Mouse (Mus musculus) lung, embryonic 15.5 days (tissue): ENCODE results near the gene Mfsd12. TPM values are rescaled to one million over a fixed set of nuclear protein-coding genes. Genes with fewer than 3 reads are reported as not detected.
A peak's percentile ranks its signal among the peaks of the same experiment; 100 is the strongest.

ENCODE experiments used
- ATAC-seq: fragments of 200-750 bp; cut with Nextera tagmentation; 2 replicates; pipeline ENCODE4 v1.8.0; 2017; ENCODE audit warnings: moderate number of reproducible peaks, borderline replicate concordance; ENCODE audit not compliant: low FRiP score, low TSS enrichment; ENCODE audit errors: extremely low read depth
- H3K27ac ChIP-seq: fragments of 300-500 bp; sonication (generic); 2 replicates; pipeline ENCODE4 v1.5.1; 2015; ENCODE audit warnings: moderate library complexity, mild to moderate bottlenecking, inconsistent platforms
- H3K27me3 ChIP-seq: fragments of 300-500 bp; sonication (generic); 2 replicates; pipeline ENCODE4 v1.6.1; 2015; ENCODE audit warnings: inconsistent platforms
- H3K36me3 ChIP-seq: fragments of 300-500 bp; sonication (generic); 2 replicates; pipeline ENCODE4 v1.6.1; 2015; ENCODE audit warnings: inconsistent platforms
- H3K4me1 ChIP-seq: fragments of 300-500 bp; sonication (generic); 2 replicates; pipeline ENCODE4 v1.6.1; 2015; ENCODE audit warnings: inconsistent platforms
- H3K4me2 ChIP-seq: fragments of 300-500 bp; sonication (generic); 2 replicates; pipeline ENCODE4 v1.6.1; 2015; ENCODE audit warnings: inconsistent platforms, mild to moderate bottlenecking, moderate library complexity
- H3K4me3 ChIP-seq: fragments of 300-500 bp; sonication (generic); 2 replicates; pipeline ENCODE4 v1.5.1; 2015; ENCODE audit warnings: mild to moderate bottlenecking, inconsistent platforms
- H3K9ac ChIP-seq: fragments of 300-500 bp; sonication (generic); 2 replicates; pipeline ENCODE4 v1.6.1; 2015; ENCODE audit warnings: inconsistent platforms
- H3K9me3 ChIP-seq: fragments of 300-500 bp; sonication (generic); 2 replicates; pipeline ENCODE4 v1.6.1; 2016; ENCODE audit warnings: inconsistent platforms
- WGBS: fragments of 180-500 bp; shearing (Covaris S2); methylation state at CpG from one replicate; pipeline ENCODE4 v1.1.7; 2015; 5-methylcytosine and 5-hydroxymethylcytosine counted together
- polyA plus RNA-seq: library from polyadenylated mRNA; unstranded; fragments of >200 nt; fragmentation: Nextera tagmentation; extraction: Ambion mirVana; gene quantifications from 2 replicates; pipeline ENCODE4 v1.2.1, GENCODE M21; 2015

The Mfsd12 gene
- polyA plus RNA-seq, 1 experiment from 2014 or later = 20.4 TPM

DNA sequence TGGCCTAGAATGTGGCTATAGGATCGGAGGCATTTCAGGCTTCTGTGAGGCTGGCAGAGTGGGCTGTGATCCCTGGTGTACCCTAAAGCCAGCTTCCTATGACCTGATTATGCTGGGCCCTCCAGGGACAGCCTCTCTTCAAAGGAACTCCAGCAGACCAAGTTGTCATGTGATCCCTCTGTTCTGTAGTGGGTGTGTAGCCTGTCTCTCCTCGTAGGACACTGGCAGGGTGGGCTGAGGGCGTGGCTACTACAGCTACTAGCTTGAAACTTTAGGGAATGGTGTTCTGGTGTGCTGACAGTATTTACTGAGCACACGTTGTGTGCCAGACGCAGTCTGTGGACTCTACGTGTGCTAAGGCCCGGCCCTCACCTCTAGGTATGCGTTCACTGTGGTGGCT lies 3.4 kb downstream of the Mfsd12 start:
- Histone ChIP-seq H3K4me1 (peaks cover 85% of the 10 kb centered on the region), H3K9me3 (no peaks in the 10 kb centered on the region), H3K27me3 (peaks cover 6% of the 10 kb centered on the region; the same call in 1 of the 2 replicates), H3K36me3 (no peaks in the 10 kb centered on the region; the same call in 1 of the 2 replicates), H3K9ac (0 out of 2 replicates have a peak overlapping the region, but pooled peaks have one; percentile 3), H3K4me2 (peak overlapping the region; percentile 3; the same call in 1 of the 2 replicates), H3K27ac (peak overlapping the region; percentile 35), H3K4me3 (no peak overlapping the region)
- 61% methylated on average over 8 of the region's 8 CpGs for WGBS
- no peak for ATAC-seq

DNA sequence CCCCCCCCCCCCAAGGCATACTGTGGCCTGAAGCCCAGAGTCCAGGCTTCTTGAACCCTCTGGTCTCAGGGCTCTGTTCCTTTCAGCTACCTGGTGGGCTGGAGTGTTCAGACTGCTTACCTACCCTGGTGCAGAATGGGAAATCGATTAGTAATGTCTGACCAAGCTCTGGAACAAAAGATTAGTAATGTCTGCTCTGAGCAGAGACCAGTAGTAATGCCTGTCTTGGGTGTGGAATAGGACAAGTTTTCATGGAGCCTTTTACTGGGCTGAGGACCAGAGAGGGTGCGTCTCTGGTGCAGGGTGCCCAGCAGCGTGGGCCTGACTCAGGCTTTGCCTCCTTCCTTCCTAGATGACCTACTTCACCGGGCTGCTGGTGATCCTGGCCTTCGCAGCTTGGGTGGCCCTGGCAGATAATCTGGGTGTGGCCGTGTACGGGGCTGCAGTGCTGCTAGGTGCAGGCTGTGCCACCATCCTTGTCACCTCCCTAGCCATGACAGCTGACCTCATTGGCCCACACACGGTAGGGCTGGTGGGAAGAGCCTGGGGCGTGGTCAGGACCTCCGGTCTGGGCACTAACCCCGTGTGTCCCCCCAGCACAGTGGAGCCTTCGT lies 5.2 kb downstream of the Mfsd12 start:
- Histone ChIP-seq H3K36me3 (peaks cover 11% of the 10 kb centered on the region), H3K27me3 (peaks cover 6% of the 10 kb centered on the region; the same call in 1 of the 2 replicates), H3K9me3 (no peaks in the 10 kb centered on the region), H3K4me1 (peaks cover 77% of the 10 kb centered on the region), H3K27ac (peak overlapping the region; percentile 88), H3K4me3 (peak overlapping the region; percentile 2; the same call in 1 of the 2 replicates), H3K4me2 (peak overlapping the region; percentile 59), H3K9ac (0 out of 2 replicates have a peak overlapping the region, but pooled peaks have one; percentile 3)
- 46% methylated on average over 12 of the region's 12 CpGs for WGBS
- ATAC-seq = peak; percentile 20; the same call in 1 of the 2 replicates

DNA sequence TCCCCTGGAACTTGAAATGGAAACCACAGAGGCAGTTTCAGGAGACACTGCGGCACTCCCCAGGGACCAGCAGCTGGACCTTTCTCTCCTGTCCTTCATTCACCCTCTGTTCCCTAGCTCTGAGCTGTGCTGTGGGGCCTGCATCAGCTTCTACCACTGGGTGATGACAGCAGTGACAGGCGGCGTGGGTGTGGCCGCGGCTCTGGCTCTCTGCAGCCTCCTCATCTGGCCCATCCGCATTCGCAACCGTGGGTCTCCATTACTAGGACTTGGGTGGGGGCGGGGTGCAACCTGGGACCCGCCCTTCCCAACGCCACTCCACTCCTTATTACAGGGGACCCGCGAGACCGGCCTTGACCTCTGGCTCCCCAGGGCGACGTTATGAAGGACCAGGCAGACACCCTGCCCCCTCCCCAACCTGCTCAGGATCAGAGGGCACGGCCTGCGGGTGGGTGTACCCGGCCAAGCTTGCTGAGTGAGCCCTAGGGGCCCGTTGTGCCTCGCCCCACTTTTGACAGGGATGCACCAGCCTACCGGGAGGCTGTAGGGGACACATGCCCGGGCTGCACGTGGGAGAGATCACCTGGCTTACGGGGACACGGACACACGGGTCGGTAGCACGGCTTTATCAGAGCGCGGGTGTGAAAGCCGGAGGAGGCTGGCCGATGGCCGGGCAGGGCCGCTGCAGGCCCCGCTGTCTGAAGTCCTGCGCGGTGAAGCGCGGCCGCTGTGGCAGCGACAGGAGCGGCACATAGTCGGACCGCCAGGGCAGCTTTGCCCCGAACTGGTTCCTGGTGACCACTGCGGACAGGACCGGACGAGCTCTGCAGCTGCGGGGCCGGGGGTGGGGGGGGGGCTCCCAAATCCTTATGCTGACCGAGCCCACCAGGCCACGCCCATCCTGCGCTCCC lies 6.4 kb downstream of the Mfsd12 start:
- WGBS = 8% methylated on average over 54 of the region's 54 CpGs
- Histone ChIP-seq H3K36me3 (peaks cover 24% of the 10 kb centered on the region), H3K4me3 (peak overlapping the region; percentile 28), H3K9ac (peak overlapping the region; percentile 12; the same call in 1 of the 2 replicates), H3K9me3 (no peaks in the 10 kb centered on the region), H3K4me1 (peaks cover 66% of the 10 kb centered on the region), H3K27ac (peak overlapping the region; percentile 88), H3K27me3 (peaks cover 6% of the 10 kb centered on the region; the same call in 1 of the 2 replicates), H3K4me2 (peak overlapping the region; percentile 59)
- ATAC-seq = no peak

DNA sequence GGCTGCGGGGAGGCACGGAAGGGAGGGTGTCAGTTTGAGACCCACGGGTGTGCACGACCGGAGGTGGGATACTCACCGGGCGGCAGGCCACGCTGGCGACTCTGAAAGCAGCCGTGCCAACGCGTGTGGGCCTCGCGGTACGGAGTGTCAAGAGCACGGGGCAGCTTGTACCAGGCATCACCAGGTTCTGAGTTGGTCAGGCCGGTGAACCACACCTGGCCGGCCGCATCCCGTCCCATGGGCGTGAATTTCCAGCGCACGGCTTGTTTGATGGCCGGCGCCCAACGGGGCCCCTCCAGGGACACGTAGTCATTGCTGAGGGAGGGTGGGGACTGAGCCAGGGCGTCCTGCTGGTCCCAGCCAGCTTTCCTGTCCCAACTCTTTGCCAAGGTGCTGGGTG lies 7.4 kb downstream of the Mfsd12 start:
- Histone ChIP-seq H3K36me3 (peaks cover 33% of the 10 kb centered on the region), H3K4me1 (peaks cover 58% of the 10 kb centered on the region), H3K27ac (0 out of 2 replicates have a peak overlapping the region, but pooled peaks have one; percentile 12), H3K4me2 (peak overlapping the region; percentile 59), H3K9me3 (no peaks in the 10 kb centered on the region), H3K27me3 (peaks cover 6% of the 10 kb centered on the region; the same call in 1 of the 2 replicates), H3K9ac (peak overlapping the region; percentile 15; the same call in 1 of the 2 replicates), H3K4me3 (peak overlapping the region; percentile 28)
- 0 out of 2 replicates have a peak, but pooled peaks have one; percentile 7 for ATAC-seq
- WGBS = 7% methylated on average over 28 of the region's 28 CpGs

DNA sequence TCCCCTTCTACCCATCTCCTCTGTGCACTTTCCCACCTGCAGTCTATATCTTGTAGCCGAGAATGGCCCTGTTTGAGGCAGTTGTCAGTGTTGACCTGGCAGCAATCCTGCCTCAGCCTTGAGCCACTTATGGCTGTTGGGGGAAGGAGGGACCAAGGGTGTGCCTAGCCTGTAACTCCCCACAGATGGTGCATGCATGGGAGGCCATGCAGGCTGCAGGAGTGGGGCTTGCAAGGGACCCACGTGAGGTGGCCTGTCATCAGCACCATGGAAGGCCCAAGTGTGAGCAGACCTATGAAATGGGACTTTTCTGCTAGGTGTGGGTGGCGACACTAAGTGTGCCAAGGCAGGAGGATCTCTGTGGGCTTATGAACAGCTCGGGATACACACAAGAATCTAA lies 7.8 kb downstream of the Mfsd12 start:
- peaks cover 54% of the 10 kb centered on the region for H3K4me1 ChIP-seq
- H3K9ac ChIP-seq = no peak overlapping the region
- peaks cover 6% of the 10 kb centered on the region; the same call in 1 of the 2 replicates for H3K27me3 ChIP-seq
- 0 out of 2 replicates have a peak overlapping the region, but pooled peaks have one; percentile 59 for H3K4me2 ChIP-seq
- H3K4me3 ChIP-seq = no peak overlapping the region
- no peaks in the 10 kb centered on the region for H3K9me3 ChIP-seq
- ATAC-seq = no peak
- 31% methylated on average over 4 of the region's 4 CpGs for WGBS
- H3K36me3 ChIP-seq = peaks cover 37% of the 10 kb centered on the region
- H3K27ac ChIP-seq = 0 out of 2 replicates have a peak overlapping the region, but pooled peaks have one; percentile 12

DNA sequence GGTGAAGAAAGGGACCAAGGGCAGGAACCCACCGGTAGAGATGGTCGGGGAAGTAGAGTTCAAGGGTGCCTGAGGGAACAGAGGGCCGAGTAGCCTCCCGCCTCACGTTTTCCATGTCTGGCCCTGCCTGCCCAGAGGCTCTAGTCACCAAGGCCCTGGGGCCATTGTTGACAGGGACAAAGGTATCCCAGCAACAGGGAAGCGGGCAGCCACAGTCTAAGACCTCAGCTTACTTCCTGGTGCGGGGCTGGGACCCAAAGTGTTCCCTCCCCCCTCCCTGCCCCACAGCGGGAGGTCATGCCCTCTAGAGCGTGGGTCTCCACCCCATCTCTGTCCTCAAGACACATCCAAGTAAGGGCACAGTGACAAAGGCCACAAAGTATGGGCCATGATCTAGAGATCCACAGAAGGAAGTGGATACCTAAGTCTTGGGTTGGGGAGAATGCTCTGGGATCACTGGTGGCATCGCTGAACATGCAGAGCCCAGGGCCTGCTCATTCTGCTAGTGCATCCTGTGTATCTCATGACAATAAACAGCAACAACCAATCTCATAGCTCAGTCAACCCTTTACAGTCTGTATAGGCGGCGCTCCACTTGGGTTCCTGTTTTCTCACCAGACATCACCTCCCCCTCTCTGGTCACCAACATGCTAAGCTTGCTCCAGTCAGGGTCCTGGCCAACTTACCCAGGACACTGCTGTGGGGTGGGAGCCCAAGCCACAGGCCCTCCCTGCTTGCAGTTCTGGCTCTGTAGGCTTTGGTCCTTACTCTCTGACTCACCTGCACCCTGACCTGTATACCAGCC lies 8.6 kb downstream of the Mfsd12 start, which contains the start of gene 4930404N11Rik:
4930404N11Rik (minus strand) TSS at position 145 of the 805 bp plus-strand sequence.
- H3K9ac ChIP-seq = no peak within 1 kb of the TSS
- H3K9me3 ChIP-seq = no peaks in the 10 kb centered on the region
- peaks cover 45% of the 10 kb centered on the region for H3K36me3 ChIP-seq
- H3K4me3 ChIP-seq = peak within 1 kb of the TSS; percentile 28
- peaks cover 6% of the 10 kb centered on the region; the same call in 1 of the 2 replicates for H3K27me3 ChIP-seq
- no peak for ATAC-seq
- H3K4me2 ChIP-seq = peak within 1 kb of the TSS; percentile 59
- WGBS = 22% methylated on average over 12 of the region's 12 CpGs
- peaks cover 48% of the 10 kb centered on the region for H3K4me1 ChIP-seq
- 0 out of 2 replicates have a peak within 1 kb of the TSS, but pooled peaks have one; percentile 12 for H3K27ac ChIP-seq

DNA sequence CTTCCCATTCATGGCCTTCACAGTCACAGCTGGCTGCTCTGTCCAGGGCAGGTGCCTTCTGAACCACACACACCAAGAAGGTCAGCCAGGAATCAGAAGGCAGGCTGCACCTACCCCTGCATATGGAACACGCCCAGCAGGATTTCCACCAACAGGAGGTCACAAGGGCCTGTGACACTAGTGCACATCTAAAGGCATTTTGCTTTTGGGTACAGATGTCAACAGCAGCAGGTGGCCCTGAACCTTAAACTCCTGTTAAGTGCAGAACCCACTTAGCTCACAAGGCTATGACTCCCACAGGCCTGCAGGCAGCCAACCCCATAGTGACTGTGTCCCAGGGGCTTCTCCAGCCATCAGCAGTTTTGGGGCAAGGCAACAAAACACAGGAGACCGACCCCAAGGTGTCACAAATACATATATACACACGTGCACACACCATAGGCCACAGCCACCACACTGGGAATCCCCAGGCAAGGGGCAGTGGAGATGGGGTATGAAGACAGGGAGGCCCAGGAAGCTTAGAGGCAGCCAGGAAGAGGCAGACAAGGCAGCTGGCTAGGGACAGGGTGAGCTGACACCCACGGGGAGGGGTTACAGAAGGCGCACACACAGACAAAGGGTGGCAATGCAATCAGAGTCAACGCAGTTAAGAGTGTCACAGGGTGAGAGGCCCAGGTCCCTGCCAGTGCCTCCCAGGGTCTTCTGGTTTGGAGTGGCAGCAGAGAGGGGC lies 9.4 kb downstream of the Mfsd12 start:
- 58% methylated on average over 6 of the region's 6 CpGs for WGBS
- peaks cover 50% of the 10 kb centered on the region for H3K36me3 ChIP-seq
- peaks cover 40% of the 10 kb centered on the region for H3K4me1 ChIP-seq

DNA sequence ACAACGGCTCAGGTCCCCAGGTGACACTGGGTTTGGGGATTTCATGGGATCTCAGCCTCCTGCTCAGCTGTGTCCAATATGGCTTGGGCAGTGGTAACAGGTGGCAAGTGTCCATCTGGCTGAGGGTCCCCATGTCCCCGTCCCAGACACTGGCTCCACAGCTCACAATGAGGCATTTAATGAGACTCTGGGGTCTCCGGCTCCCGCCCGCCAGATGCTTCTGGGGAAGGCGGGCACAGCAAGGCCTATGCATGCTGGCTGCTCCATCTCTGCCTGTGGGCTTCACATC lies 9.9 kb downstream of the Mfsd12 start:
- H3K4me3 ChIP-seq = no peak overlapping the region
- ATAC-seq = no peak
- H3K4me2 ChIP-seq = no peak overlapping the region
- H3K27me3 ChIP-seq = peaks cover 6% of the 10 kb centered on the region; the same call in 1 of the 2 replicates
- no peak overlapping the region for H3K9ac ChIP-seq
- no peak overlapping the region for H3K27ac ChIP-seq
- H3K36me3 ChIP-seq = peaks cover 50% of the 10 kb centered on the region
- WGBS = 74% methylated on average over 6 of the region's 6 CpGs
- H3K4me1 ChIP-seq = peaks cover 35% of the 10 kb centered on the region
- H3K9me3 ChIP-seq = no peaks in the 10 kb centered on the region

More for the DNA sequence above, 9.4 kb downstream of the Mfsd12 start:
- no peak overlapping the region for H3K9ac ChIP-seq
- H3K27ac ChIP-seq = no peak overlapping the region
- ATAC-seq = no peak
- H3K27me3 ChIP-seq = peaks cover 6% of the 10 kb centered on the region; the same call in 1 of the 2 replicates
- no peak overlapping the region for H3K4me2 ChIP-seq
- no peak overlapping the region for H3K4me3 ChIP-seq
- H3K9me3 ChIP-seq = no peaks in the 10 kb centered on the region

DNA sequence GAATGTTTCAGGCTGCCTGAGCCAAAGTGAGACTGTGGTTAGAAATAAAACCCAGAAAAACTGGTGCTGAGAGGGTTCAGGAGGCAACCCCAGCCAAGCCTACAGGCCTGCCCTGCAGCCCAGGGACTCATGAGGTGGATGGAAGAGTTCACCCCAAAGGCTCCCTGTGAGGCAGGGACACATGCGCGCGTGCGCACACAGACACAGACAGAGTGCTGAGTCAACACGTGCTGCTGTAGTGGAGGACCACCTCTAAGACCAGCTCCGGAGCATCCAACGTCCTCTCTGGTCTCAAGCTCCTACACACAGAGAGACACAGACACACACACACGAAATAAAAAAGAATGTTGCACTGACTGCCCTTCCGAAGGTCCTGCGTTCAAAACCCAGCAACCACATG lies 18.0 kb downstream of the Mfsd12 start:
- no peak for ATAC-seq
- Histone ChIP-seq H3K36me3 (peaks cover 34% of the 10 kb centered on the region), H3K4me2 (no peak overlapping the region), H3K27me3 (no peaks in the 10 kb centered on the region), H3K4me1 (peaks cover 29% of the 10 kb centered on the region), H3K4me3 (no peak overlapping the region), H3K9ac (no peak overlapping the region), H3K9me3 (no peaks in the 10 kb centered on the region), H3K27ac (no peak overlapping the region)
- WGBS = 90% methylated on average over 10 of the region's 10 CpGs

DNA sequence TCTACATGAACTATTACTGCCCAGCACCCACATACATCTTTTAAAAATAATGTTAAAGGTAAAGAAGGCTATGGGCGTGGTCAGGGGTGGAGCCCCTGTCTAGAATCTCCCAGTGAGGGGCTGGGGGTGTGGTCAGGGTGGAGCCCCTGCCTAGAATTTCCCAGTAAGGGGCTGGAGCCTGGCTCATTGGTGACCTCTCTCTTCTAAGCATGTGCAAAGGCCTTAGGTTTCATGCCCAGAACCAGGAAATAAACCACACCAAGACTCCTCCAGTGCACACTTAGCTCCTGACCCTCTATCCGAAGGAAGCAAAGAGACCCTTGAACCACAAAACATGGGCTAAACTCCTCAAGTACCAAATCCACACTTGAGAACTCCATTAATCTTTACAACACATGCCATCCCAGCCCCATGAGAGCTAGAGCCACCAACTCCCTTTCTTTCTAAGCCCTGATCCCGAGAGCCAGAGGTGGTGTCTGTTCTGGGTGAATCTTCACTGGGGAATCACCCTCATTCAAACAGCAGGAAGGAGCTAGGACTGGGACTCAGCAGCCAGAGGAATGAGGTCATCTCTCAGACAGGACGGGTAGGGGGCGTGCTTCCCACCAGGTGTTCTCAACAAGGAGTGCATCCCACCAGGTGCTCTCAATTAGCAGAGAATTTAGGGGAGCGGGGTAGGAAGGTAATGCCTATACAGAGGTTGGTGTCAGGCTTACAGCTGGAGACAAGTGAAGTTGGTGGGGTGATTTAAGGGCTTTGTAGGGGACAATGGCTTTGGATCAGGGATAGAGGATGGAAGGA lies 19.5 kb downstream of the Mfsd12 start:
- H3K9me3 ChIP-seq = no peaks in the 10 kb centered on the region
- peak overlapping the region; percentile 71 for H3K4me3 ChIP-seq
- H3K27ac ChIP-seq = no peak overlapping the region
- 23% methylated on average over 6 of the region's 6 CpGs for WGBS
- no peaks in the 10 kb centered on the region for H3K27me3 ChIP-seq
- H3K4me1 ChIP-seq = peaks cover 30% of the 10 kb centered on the region
- H3K36me3 ChIP-seq = peaks cover 24% of the 10 kb centered on the region
- H3K4me2 ChIP-seq = peak overlapping the region; percentile 80
- ATAC-seq = no peak
- H3K9ac ChIP-seq = peak overlapping the region; percentile 95; the same call in 1 of the 2 replicates
